Mouse (Mus musculus) yolk sac, embryonic 10.5 days (tissue): ENCODE results near the gene Psme2.
A peak's percentile ranks its signal among the peaks of the same experiment; 100 is the strongest.

Source experiments
- DNase-seq: peaks from one replicate; pipeline ENCODE4 v3.0.0-alpha.2; 2017; ENCODE audit warnings: low spot score

The Psme2 gene

DNA sequence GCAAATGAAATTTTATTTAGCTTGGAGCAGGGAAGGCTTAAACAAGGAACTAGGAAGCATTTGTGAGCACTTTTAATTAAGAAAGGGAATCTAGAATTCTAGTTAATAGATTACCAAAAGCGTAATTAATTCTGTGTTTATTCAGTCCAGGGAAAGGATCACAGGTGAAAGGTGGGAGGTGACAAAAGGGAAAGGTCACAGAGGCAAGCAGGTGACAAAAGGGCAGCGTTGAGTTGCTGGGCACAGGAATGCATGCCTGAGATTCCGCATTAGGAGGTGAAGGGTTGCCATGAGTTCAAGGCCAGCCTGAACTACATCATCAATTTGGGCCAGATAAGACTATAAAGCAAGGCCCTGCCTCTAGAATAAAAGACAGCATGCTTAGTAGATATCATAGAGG lies 23.4 kb downstream of the Psme2 start:
- no peak for DNase-seq

DNA sequence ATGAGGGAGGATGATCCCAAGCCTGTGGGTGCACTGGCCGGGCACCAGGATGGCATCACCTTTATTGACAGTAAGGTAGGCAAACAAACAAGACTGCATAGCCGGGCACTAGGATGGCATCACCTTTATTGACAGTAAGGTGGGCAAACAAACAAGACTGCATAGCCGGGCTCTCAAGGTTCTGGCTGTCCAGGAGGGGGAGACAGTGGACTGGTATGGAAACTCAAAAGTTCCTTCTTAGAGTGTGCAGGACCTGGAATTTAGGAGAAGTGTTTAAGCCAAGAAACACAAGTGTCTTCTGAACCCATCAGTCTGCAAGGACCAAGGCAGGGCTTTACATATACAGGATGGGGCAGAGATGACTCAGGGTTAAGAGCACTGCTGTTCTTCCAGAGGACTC lies 25.2 kb downstream of the Psme2 start:
- no peak for DNase-seq

DNA sequence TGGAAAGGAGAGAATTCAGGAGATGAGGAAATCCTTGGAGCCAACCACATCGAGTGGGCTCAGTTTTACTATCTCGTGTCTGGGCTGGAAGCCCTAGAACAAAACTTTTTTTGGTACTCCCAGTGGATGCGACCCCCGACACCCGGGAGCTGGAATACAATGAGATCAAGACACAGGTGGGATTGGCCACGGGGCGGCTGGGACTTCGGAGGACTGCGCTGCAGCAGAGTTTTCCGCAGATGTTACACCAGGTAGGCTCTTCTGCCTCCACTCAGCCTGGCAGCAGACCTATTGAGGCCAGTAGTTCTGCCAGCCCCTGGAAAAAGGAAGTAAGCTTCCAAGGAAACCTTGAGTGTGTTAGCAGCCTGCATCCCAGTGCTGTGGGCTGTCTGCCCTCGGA lies 27.7 kb downstream of the Psme2 start:
- no peak for DNase-seq

DNA sequence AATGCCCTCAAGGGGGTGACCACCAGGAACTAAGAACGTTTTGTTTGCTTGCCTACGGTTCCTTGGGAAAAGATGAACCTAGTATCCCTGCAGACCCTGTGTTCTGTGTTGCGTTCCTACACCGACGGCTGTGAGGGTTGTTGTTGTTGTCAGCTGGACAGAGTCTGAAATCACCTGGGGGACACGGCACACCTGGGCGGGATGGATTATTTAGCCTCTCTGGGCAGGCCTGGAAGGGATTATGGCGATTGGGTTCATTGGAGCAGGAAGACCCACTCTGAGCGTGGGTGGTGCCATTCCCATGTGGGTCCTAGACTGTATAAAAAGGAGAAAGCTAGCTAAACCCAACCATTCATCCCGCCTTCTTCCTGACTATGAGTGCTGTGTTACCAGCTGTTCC lies 29.1 kb downstream of the Psme2 start:
- DNase-seq = no peak

DNA sequence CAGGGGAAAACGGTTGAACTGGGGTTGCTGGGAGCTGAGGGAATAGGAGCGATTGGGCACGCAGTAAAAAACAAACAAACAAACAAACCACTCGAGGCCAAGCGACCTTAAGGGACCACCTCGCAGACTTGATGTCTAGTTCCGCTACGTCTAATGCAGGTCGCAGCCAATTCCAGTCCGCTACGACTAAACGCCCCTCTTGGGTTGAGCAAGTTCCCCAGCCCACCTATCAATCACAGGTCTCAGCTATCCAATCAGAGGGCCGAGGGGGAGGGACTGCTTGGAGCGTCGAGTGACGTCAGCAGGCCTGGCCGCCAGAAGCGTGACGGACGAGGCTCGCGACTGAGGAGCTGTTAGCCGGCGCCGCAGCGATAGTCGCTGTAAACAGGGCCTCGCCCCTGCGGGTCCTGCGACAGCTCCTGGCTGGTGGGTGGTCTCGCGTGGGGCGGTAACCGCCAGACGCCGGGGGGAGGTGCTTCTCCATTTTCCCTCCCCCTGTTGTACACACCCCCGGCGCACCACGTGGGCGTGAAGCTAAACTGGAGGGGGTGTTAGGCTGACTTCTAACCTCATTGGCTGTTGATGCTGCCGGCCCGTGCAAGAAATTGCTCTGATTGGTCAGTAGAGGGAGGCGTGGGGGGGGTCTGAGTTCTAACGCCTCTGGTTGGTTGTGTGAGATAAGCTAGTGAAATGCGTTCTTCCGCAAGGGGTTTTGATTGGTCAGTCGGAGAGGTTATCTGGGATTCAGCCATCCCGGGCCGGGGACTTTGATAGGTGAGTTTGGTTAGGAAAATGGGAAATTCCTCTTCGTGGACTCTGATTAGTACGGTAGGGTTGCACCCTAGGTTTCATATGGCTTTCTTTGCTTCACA lies 30.5 kb downstream of the Psme2 start, which contains the start of gene A730061H03Rik:
TSS of gene A730061H03Rik (minus strand) at position 205 of the 872 bp plus-strand sequence.
- peak; percentile 99 for DNase-seq

DNA sequence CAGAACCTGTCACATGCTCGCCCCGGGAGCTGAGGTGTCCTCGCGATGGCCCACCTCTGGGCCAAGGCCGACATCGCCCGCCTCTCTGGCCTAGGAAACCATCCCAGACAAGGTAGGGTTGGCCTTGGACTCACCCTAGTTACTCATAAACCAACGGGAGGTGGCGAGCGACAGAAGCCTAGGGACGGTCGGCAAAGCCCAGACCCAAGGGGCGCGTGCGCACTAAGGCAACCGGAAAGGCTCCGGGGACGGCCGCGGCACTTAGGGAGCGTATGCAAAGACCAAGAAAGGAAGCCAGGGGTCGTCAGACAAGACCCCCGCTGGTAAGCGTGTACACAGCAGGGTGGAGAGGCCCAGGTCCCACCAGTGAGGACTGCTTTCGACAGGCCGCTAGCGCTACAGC lies 31.1 kb downstream of the Psme2 start, which contains the start of gene Dcaf11:
TSS of gene Dcaf11 (plus strand) at position 208 of the 403 bp plus-strand sequence.
- peak; percentile 96 for DNase-seq

DNA sequence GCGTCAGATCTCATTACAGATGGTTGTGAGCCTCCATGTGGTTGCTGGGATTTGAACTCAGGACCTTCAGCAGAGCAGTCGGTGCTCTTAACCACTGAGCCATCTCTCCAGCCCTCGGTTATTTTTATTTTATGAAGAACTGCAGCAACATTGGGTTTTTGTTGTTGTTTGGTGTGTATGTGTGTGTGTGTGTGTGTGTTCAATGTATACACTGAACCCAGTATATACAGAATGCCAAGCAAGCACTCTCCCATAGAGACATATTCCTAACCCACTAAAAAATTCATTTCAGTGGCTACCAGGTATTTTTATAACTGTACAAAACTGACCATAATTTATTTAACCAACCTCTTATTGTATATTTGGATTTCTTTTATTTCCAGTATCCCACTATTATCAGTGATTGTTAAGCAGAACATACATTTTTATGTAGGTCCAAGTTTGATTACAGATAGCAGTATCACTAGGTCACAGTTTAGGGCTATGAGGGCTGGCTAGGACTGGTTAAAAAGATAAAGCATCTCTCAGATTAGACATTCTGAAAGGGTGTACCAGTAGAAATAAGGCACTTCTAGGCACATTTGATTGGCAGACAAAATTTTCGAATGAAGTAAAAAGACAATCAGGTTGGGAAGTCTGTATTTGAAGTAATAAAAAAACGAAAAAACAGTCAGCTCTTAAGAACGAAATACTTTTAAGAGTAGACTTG lies 32.0 kb downstream of the Psme2 start:
- DNase-seq = no peak

DNA sequence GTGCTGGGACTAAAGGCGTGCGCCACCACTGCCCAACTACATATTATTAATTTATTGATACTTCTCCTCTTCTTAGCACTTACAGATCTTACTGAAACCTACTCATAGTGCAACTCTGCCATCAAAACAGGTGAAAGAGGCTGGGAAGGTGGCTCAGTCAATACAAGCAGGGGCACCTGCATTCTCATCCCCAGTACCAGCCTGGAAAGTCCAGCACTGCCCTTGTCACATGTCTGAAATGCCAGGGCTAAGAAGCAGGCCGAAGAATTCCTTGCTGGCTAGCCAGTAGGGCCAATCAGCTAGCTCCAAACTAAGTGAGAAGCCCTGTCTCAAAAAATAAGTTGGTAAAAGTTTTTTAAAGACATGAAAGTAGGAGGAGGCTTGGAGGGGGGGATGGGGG lies 33.3 kb downstream of the Psme2 start:
- DNase-seq = no peak

DNA sequence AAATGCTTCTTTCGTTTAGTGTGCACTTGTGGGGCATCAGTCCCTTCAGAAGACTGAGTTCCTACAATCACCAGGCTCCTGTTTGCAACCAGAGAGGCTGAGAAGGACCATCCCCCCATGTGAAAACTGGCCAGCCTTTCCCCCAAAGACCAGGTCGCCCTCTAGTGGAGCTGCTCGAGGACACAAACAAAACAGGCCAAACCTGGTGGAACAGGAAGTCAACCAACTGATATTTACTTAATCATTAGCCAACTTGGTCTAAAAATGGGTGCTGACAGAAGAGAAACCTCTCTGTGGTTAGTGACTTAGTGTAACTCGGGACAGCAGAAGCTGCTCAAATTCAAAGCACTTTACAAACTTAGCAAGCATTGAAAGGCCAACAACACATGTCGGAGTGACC lies 33.9 kb downstream of the Psme2 start:
- peak; percentile 82 for DNase-seq

DNA sequence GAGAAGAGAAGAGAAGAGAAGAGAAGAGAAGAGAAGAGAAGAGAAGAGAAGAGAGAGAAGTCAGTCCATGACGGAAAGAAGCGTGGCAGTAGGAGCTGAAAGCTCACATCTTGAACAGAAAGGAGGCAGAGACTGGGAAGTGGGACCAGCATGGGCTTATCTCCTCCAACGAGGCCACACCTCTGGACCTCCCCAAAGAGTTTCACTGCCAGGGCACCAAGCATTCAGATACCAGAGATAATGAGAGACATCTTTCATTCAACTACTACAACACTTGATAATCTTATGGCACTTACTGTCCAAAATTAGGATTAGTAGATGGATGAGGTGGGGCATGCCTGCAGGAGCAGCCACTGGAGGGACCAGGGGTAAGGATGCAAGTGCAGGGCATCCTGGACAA lies 35.1 kb downstream of the Psme2 start:
- DNase-seq = no peak

DNA sequence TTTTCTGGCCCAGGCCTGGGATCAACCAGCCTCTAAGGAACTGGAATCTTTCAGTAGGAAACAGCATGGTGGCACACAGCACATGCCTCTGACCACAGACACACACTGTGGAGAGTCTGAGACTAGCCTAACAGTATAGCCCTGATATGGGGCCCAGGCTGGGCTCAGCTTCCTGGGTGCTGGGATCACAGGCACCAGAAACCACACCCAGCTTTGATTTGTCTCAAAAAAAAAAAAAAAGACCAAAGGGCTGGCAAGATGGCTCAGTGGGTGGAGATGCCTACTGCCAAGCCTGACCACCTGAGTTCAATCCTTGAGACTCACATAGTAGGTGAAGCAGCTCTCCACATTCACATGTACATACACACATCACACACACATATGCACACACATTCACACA lies 36.3 kb downstream of the Psme2 start:
- DNase-seq = no peak

DNA sequence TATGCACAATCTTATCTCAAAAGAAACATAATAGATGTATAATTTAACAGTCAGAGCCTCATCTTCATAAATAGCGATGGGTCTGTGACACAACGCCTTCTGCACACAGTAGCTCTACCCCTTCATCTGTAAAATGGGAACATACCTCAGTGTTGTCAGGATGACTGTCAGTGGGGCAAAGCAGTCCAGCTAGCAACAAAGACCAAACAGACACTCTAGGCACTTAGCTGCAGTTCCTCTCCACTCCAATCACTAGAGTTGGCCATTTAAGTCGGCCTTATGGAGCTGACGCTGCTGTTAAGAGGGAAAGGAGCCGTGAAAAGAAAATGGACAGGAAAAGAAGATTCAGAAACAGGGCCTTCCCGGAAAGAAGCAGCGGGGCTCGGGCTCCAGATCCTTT lies 39.1 kb downstream of the Psme2 start:
- no peak for DNase-seq

DNA sequence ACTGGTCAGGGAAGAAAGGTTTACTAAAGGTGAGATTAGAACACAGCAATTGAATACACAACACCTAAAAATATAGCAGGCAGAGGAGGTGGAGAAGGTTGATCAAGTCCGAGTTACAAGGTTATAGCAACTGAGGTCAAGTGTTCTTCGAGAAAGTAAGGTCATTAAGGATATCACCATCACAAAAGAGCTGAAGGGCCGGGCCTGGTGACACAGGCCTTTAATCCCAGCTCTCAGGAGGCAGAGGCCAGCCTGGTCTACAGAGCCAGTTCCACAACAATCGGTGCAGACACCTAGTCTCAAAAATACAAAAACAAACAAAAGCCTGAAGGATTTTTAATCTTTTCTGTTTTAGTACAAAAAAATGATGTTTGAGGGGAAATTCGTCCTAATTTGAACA lies 39.6 kb downstream of the Psme2 start:
- no peak for DNase-seq

DNA sequence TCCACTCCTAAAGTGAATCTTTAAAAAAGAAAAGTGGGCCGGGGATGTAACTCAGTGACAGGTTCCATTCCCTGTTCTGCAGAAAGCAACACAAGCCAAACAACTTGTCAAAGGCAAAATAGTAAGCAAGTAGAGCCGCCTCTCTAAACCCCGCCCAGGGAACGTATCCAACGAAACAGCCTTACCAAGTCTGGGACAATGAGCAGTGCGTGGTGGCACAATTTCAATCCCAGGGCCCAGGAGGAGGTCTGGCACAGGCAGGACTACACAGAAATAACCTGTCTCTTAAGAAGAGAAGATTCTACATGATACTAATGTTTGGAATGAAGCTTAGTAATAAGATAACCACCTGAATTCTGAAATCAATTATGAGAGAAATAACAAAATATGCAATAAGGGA lies 40.7 kb downstream of the Psme2 start:
- DNase-seq = no peak

DNA sequence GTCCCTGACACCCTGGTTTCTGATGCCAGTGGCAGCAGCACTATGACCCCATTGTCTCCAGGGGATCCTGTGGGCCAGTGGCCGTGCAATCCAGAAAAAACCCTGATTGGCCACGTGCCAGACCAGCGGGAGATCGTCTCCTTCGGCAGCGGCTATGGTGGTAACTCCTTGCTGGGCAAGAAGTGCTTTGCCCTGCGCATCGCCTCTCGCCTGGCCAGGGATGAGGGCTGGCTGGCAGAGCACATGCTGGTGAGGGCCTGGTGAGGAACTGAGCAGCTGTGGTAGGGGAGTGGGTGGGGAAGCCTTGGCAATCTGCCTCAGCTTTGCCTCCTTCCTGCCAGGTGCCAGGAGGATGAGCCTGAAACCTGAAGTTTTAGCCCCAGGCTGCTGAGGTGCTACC lies 46.6 kb downstream of the Psme2 start:
- no peak for DNase-seq

DNA sequence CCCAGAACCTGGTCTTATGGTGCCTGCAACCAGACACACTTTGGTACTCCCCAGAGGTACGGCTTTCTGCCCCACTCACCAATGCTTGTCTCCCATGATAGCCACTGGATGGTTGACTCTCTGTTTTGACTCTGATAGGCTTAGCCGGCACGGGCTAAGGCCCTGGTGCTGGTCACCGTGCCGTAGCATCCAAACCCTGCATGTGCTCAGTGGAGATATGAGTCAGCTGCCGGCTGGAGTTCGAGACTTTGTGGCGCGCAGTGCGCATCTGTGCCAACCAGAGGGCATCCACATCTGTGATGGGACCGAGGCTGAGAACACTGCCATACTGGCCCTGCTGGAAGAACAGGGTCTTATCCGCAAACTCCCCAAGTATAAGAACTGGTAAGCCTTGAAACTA lies 48.6 kb downstream of the Psme2 start:
- no peak for DNase-seq

DNA sequence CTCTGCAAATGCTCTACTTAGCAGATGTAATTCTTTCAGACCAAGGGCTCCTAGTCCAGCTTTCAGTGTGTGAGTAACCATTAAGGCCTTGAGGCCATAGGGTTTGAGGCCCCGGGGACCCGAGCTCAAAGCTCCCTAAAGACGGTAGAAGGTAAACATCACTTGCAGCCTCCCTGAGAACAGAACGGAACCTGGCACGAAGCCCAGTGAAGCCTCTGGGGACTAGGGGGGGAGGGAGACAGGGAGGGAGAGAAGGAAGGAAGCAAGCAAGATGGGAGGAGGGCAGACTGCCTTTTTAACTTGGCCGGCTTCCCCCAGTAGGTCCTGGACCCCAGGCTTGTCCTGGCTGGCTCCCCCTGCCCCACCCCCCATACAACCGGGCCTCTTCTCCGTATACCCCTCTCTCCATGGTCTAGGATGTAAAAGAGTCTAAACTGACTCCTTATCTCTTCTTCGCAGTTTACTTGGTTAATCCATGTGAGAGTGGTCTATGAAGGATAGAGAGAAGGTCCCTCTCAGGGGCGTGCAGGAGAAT lies 50.1 kb downstream of the Psme2 start:
- DNase-seq = peak; percentile 57

DNA sequence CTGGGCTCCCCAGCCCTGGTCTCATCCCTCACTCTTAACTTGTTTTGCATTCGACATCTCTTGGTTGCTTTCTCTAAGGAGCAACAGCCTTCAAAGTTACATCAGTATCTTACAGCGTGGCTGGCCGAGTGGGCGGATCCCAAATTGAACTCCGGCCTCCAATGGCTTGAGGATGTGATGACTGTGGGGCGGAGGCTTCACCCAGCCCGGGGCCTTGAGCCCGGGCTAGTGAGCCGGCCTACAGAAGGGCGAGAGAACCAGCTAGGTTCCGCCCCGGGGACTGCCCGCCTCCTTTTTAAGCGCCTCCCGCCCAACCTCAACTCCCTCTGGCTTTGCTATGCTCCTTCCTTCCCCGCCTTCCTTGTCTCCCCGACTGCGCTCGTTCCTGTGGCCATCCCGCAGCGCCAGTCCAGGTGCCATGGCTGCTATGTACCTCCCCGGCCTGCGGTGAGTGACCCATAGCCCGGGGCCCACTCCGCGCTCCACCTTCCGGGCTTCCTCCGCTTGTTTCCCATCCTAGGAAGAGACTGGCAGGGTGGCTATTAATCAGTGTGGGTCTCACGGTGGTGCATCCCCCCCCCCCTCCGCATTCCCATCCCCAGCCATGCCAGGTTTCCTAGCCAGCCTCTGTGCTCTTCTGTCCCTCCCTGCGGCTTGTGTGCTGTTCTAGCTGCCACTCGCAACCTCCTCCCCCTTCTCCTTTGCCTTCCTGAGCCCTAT lies 50.7 kb downstream of the Psme2 start, which contains the start of gene Pck2:
TSS of gene Pck2 (plus strand) at position 200 of the 720 bp plus-strand sequence.
- DNase-seq = peak; percentile 85
